Mouse (Mus musculus): Measurements from ENCODE around the gene Nhsl2.
"Not testable (repeated sequence)": the region's sequence is repeated elsewhere in the genome, so short reads cannot be mapped to it uniquely, and the experiment has no call there.

Nhsl2 gene

GRCm38 (mm10) chrX:101849281-101849821 is at the start of gene Nhsl2:
TSS of gene Nhsl2 (plus strand) at chrX:101849385.
- DNase-seq (ENCODE audit: low read depth), result peak; percentile 0

- DNase-seq (ENCODE audit: low read depth), result peak; percentile 53
Observed at GRCm38 (mm10) chrX:101805512-101805911, 43.7 kb upstream of the Nhsl2 start.

- peak; percentile 2 for DNase-seq (ENCODE audit: low read depth)
Observed at GRCm38 (mm10) chrX:101811750-101812149, 37.4 kb upstream of the Nhsl2 start.

- peak; percentile 2 for DNase-seq (ENCODE audit: low read depth)
Observed at GRCm38 (mm10) chrX:101819163-101819562, 30.0 kb upstream of the Nhsl2 start.

- DNase-seq (ENCODE audit: low read depth), result not testable (repeated sequence)
Observed at GRCm38 (mm10) chrX:101819980-101820379, 29.2 kb upstream of the Nhsl2 start.

- DNase-seq (ENCODE audit: low read depth), result no peak
Observed at GRCm38 (mm10) chrX:101847191-101847795, 1.9 kb upstream of the Nhsl2 start.

- DNase-seq (ENCODE audit: low read depth), result no peak
Observed at GRCm38 (mm10) chrX:101849901-101850551, 841 bp downstream of the Nhsl2 start.

- no peak for DNase-seq (ENCODE audit: low read depth)
Observed at GRCm38 (mm10) chrX:101851566-101852354, 2.6 kb downstream of the Nhsl2 start.

- DNase-seq (ENCODE audit: low read depth), result no peak
Observed at GRCm38 (mm10) chrX:101863666-101864378, 14.6 kb downstream of the Nhsl2 start.

- DNase-seq (ENCODE audit: low read depth), result no peak
Observed at GRCm38 (mm10) chrX:101864788-101865187, 15.6 kb downstream of the Nhsl2 start.

- no peak for DNase-seq (ENCODE audit: low read depth)
Observed at GRCm38 (mm10) chrX:101874147-101874546, 25.0 kb downstream of the Nhsl2 start.

GRCm38 (mm10) chrX:101874901-101875300 is 25.7 kb downstream of the Nhsl2 start:
- no peak for DNase-seq (ENCODE audit: low read depth)

- DNase-seq (ENCODE audit: low read depth), result no peak
Observed at GRCm38 (mm10) chrX:101876136-101876535, 27.0 kb downstream of the Nhsl2 start.

GRCm38 (mm10) chrX:101877840-101878239 is 28.7 kb downstream of the Nhsl2 start:
- no peak for DNase-seq (ENCODE audit: low read depth)

GRCm38 (mm10) chrX:101878546-101878945 is 29.4 kb downstream of the Nhsl2 start:
- peak; percentile 37 for DNase-seq (ENCODE audit: low read depth)

GRCm38 (mm10) chrX:101882141-101882751 is 33.1 kb downstream of the Nhsl2 start:
- no peak for DNase-seq (ENCODE audit: low read depth)

- no peak for DNase-seq (ENCODE audit: low read depth)
Observed at GRCm38 (mm10) chrX:101889384-101889783, 40.2 kb downstream of the Nhsl2 start.

- DNase-seq (ENCODE audit: low read depth), result no peak
Observed at GRCm38 (mm10) chrX:101889813-101890469, 40.8 kb downstream of the Nhsl2 start.

- DNase-seq (ENCODE audit: low read depth), result no peak
Observed at GRCm38 (mm10) chrX:101893796-101894195, 44.6 kb downstream of the Nhsl2 start.

- no peak for DNase-seq (ENCODE audit: low read depth)
Observed at GRCm38 (mm10) chrX:101898341-101898740, 49.2 kb downstream of the Nhsl2 start.
